Mouse (Mus musculus) 3T3-L1 (cell line): ENCODE results near the gene Cped1.

Experiments used
- DNase-seq: peaks from one replicate; pipeline ENCODE4 v3.0.0-alpha.2; 2015; ENCODE audit warnings: low read depth, low spot score

Cped1 gene

GRCm38 (mm10) chr6:22161944-22162343, 176.2 kb downstream of the Cped1 start:
- no peak for DNase-seq

GRCm38 (mm10) chr6:22168388-22168787, 182.7 kb downstream of the Cped1 start:
- no peak for DNase-seq

GRCm38 (mm10) chr6:22178721-22179295, 193.1 kb downstream of the Cped1 start:
- no peak for DNase-seq

GRCm38 (mm10) chr6:22180316-22180715, 194.6 kb downstream of the Cped1 start:
- DNase-seq: no peak

GRCm38 (mm10) chr6:22186967-22187366, 201.3 kb downstream of the Cped1 start:
- peak; percentile 73 for DNase-seq

- DNase-seq: no peak
Observed at GRCm38 (mm10) chr6:22189346-22190335, 203.9 kb downstream of the Cped1 start.

GRCm38 (mm10) chr6:22198603-22199002, 212.9 kb downstream of the Cped1 start:
- no peak for DNase-seq

GRCm38 (mm10) chr6:22199473-22199872, 213.8 kb downstream of the Cped1 start:
- DNase-seq: no peak

GRCm38 (mm10) chr6:22200133-22200532, 214.4 kb downstream of the Cped1 start:
- no peak for DNase-seq

GRCm38 (mm10) chr6:22201879-22202278, 216.2 kb downstream of the Cped1 start:
- DNase-seq: peak; percentile 22

GRCm38 (mm10) chr6:22205030-22205750, 219.5 kb downstream of the Cped1 start:
- no peak for DNase-seq

GRCm38 (mm10) chr6:22205751-22206121, 220.0 kb downstream of the Cped1 start:
- DNase-seq: no peak

- DNase-seq: no peak
Observed at GRCm38 (mm10) chr6:22206179-22206578, 220.5 kb downstream of the Cped1 start.

- DNase-seq: no peak
Observed at GRCm38 (mm10) chr6:22206630-22207293, 221.0 kb downstream of the Cped1 start.

- DNase-seq: no peak
Observed at GRCm38 (mm10) chr6:22212158-22212557, 226.4 kb downstream of the Cped1 start.

- no peak for DNase-seq
Observed at GRCm38 (mm10) chr6:22213187-22213586, 227.5 kb downstream of the Cped1 start.

- peak; percentile 69 for DNase-seq
Observed at GRCm38 (mm10) chr6:22213813-22214212, 228.1 kb downstream of the Cped1 start.

GRCm38 (mm10) chr6:22214665-22215064, 228.9 kb downstream of the Cped1 start:
- DNase-seq: no peak

- DNase-seq: peak; percentile 87
Observed at GRCm38 (mm10) chr6:22216276-22216973, 230.7 kb downstream of the Cped1 start.

GRCm38 (mm10) chr6:22221134-22221533, 235.4 kb downstream of the Cped1 start:
- no peak for DNase-seq

- DNase-seq: no peak
Observed at GRCm38 (mm10) chr6:22222087-22222486, 236.4 kb downstream of the Cped1 start.
